Mouse (Mus musculus) stomach, postnatal 0 days (tissue): Measurements from ENCODE around the gene Rsg1. TPM values are rescaled to one million over a fixed set of nuclear protein-coding genes. Genes with fewer than 3 reads are reported as not detected.
A peak's percentile ranks its signal among the peaks of the same experiment; 100 is the strongest.

ENCODE experiments used
- ATAC-seq: fragments of 200-750 bp; cut with Nextera tagmentation; 2 replicates; pipeline ENCODE4 v1.8.0; 2017; ENCODE audit not compliant: low FRiP score, low TSS enrichment
- DNase-seq: peaks from one replicate; pipeline ENCODE4 v3.0.0-alpha.2; 2016; ENCODE audit warnings: low spot score
- H3K27ac ChIP-seq: fragments of 300-500 bp; sonication (generic); replicated peaks from 2 replicates; pipeline ENCODE4 v1.5.1; 2014; ENCODE audit warnings: mild to moderate bottlenecking, control low read depth
- H3K27me3 ChIP-seq: fragments of 300-500 bp; sonication (generic); 2 replicates; pipeline ENCODE4 v1.6.1; 2014; ENCODE audit warnings: low read length; ENCODE audit not compliant: control insufficient read depth, insufficient read depth
- H3K36me3 ChIP-seq: fragments of 300-500 bp; sonication (generic); 2 replicates; pipeline ENCODE4 v1.6.1; 2014; ENCODE audit warnings: low read length, mixed read lengths; ENCODE audit not compliant: control insufficient read depth, insufficient read depth
- H3K4me1 ChIP-seq: fragments of 300-500 bp; sonication (generic); replicated peaks from 2 replicates; pipeline ENCODE4 v1.6.1; 2014; ENCODE audit warnings: antibody characterized with exemption; ENCODE audit not compliant: control insufficient read depth, insufficient read depth
- H3K4me2 ChIP-seq: fragments of 300-500 bp; sonication (generic); replicated peaks from 2 replicates; pipeline ENCODE4 v1.6.1; 2014; ENCODE audit warnings: low read depth, mild to moderate bottlenecking, control low read depth, moderate library complexity
- H3K4me3 ChIP-seq: fragments of 300-500 bp; sonication (generic); 2 replicates; pipeline ENCODE4 v1.5.1; 2014; ENCODE audit warnings: low read depth, low read length, control low read depth
- H3K9ac ChIP-seq: fragments of 300-500 bp; sonication (generic); 2 replicates; pipeline ENCODE4 v1.6.1; 2014; ENCODE audit warnings: mild to moderate bottlenecking, low read length, control low read depth, mixed read lengths
- H3K9me3 ChIP-seq: fragments of 300-500 bp; sonication (generic); 2 replicates; pipeline ENCODE4 v1.6.1; 2016; ENCODE audit warnings: low read length; ENCODE audit not compliant: control insufficient read depth
- CTCF ChIP-seq: IDR thresholded peaks from 2 replicates; pipeline ENCODE4 v1.5.1; 2016; ENCODE audit warnings: antibody characterized with exemption, low read depth, mild to moderate bottlenecking, moderate library complexity
- EP300 ChIP-seq: optimal IDR thresholded peaks from 2 replicates; pipeline ENCODE3; 2016; ENCODE audit warnings: antibody characterized with exemption
- WGBS: fragments of 180-500 bp; shearing (Covaris S2); extraction: QIAGEN DNeasy Blood & Tissue Kit; methylation state at CpG from one replicate; pipeline ENCODE4 v1.1.7; 2014; 5-methylcytosine and 5-hydroxymethylcytosine counted together
- polyA plus RNA-seq: library from polyadenylated mRNA; unstranded; fragments of >200 nt; fragmentation: Nextera tagmentation; extraction: Ambion mirVana; gene quantifications from 2 replicates; pipeline ENCODE4 v1.2.1, GENCODE M21; 2015

The Rsg1 gene
- polyA plus RNA-seq, 1 experiment from 2014 or later = 2.3 TPM

DNA sequence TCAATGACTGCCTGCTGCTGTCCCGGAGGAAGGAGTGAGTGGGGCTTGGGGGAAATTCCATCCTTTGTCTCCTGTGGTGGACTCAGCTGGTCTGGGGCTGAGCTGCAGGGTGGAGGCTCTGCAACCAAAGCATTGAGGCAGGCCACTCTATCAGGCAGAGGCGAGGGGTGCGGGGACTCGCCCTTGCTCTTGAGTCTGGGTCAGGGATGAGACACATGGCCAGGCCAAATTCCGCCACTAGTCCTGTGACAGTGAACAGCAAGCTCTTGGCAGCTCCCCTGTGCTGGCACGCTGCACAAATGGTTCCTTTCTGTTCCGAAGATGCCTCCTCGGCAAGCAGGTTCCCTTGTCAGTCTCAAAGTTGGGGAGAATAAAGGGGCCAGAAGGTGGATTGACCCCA lies 37.3 kb downstream of the Rsg1 start:
- no peak for TF ChIP-seq CTCF
- TF ChIP-seq EP300 = no peak
- H3K27me3 ChIP-seq = no peaks in the 10 kb centered on the region

DNA sequence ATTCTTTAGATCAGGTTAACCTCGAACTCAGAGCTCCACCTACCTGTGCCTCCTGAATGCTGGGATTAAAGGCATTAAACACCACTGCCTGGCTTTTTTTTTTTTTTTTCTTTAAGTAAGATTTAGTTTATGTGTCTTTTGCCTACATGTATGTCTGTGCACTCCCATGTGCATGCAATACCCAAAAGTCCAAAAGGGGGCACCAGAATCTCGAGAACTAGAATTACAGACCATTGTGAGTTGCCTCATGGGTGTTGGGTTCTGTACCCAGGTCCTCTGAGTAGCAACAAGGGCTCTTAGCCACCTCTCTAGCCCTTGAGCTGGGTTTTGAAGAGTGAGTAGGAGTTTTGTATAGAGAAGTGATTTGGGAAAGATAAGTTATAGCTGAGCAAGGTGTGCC lies 38.9 kb downstream of the Rsg1 start:
- Histone ChIP-seq H3K27ac (no peak overlapping the region), H3K9ac (no peak overlapping the region), H3K4me3 (no peak overlapping the region), H3K9me3 (no peaks in the 10 kb centered on the region), H3K27me3 (no peaks in the 10 kb centered on the region), H3K36me3 (no peaks in the 10 kb centered on the region), H3K4me2 (no peak overlapping the region), H3K4me1 (no peaks in the 10 kb centered on the region)
- 65% methylated on average over 2 of the region's 2 CpGs for WGBS
- ATAC-seq (no peak), DNase-seq (no peak)
- TF ChIP-seq CTCF (peak; percentile 53), EP300 (no peak)

More for the DNA sequence above, 37.3 kb downstream of the Rsg1 start:
- no peak for DNase-seq
- ATAC-seq = no peak
- Histone ChIP-seq H3K4me3 (no peak overlapping the region), H3K4me2 (no peak overlapping the region), H3K27ac (no peak overlapping the region), H3K4me1 (peaks cover 12% of the 10 kb centered on the region), H3K9ac (no peak overlapping the region), H3K36me3 (no peaks in the 10 kb centered on the region), H3K9me3 (no peaks in the 10 kb centered on the region)
- WGBS = 86% methylated on average over 8 of the region's 8 CpGs

DNA sequence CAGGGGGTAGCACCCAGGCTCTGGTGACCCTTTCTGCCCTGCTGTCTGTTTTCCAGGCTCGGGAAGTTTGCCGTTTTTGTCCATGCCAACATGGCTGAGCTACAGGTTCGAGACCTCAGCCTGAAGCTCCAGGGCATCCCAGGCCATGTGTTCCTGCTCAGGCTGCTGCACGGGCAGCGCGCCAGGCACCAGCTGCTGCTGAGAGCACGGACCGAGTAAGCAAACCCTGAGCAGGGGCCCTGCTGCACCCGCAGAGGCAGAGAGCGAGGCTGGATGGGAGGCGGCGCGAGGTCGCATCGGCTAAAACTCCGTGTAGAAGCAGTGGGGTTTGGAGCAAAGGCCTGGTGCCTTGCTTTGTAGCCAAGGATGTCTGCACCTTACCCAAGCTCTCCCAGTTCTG lies 40.5 kb downstream of the Rsg1 start:
- no peaks in the 10 kb centered on the region for H3K4me1 ChIP-seq
- no peaks in the 10 kb centered on the region for H3K27me3 ChIP-seq
- H3K4me2 ChIP-seq = no peak overlapping the region
- ATAC-seq (peak; percentile 39; the same call in 1 of the 2 replicates), DNase-seq (peak; percentile 50)
- TF ChIP-seq CTCF = no peak
- no peak for TF ChIP-seq EP300
- no peak overlapping the region; the same call in 1 of the 2 replicates for H3K9ac ChIP-seq
- H3K9me3 ChIP-seq = no peaks in the 10 kb centered on the region
- 39% methylated on average over 16 of the region's 16 CpGs for WGBS
- H3K4me3 ChIP-seq = no peak overlapping the region
- no peaks in the 10 kb centered on the region for H3K36me3 ChIP-seq
- H3K27ac ChIP-seq = peak overlapping the region; percentile 40; the same call in 1 of the 2 replicates

DNA sequence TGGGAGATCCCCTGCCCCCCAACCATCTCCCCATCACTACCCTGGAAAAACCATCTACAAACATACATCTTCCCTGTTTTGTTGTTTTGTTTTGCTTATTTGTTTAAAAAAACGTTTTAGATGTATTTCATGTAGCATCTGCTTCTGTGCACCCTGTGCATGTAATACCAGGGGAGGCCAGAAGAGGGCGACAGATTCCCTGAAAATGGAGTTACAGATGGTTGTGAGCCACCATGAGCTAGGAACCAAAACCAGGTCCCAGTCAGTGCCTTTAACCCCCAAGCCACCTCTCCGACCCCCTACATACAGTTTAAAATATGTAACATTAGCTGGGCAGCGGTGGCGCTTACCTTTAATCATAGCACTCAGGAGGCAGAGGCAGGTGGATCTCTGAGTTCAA lies 43.7 kb downstream of the Rsg1 start:
- WGBS = 73% methylated on average over 5 of the region's 5 CpGs

DNA sequence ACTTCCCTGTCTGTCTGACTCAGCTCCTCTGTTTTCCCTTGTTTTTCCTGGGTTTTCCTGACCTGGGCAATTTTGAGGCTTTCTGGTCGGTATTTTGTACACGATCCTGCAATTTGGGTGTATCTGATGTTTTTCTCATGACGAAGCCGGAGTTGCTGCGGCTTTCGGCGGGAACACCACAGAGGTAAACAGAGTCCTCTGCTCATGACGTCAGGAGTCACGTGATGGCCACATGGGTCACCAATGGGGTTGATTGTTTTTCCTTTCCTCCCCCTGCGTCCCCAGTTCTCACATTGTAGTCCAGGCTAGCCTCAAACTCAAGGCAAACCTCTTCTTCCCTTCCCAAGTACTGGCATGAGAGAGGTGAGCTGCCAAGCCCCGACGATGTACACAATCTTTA lies 45.7 kb downstream of the Rsg1 start:
- TF ChIP-seq CTCF (no peak), EP300 (no peak)
- Histone ChIP-seq H3K9ac (no peak overlapping the region), H3K4me3 (no peak overlapping the region), H3K36me3 (no peaks in the 10 kb centered on the region), H3K27ac (0 out of 2 replicates have a peak overlapping the region, but pooled peaks have one; percentile 13), H3K9me3 (no peaks in the 10 kb centered on the region), H3K4me1 (no peaks in the 10 kb centered on the region), H3K27me3 (no peaks in the 10 kb centered on the region), H3K4me2 (peak overlapping the region; percentile 58)
- no peak for DNase-seq
- peak; percentile 3; the same call in 1 of the 2 replicates for ATAC-seq
- WGBS = 55% methylated on average over 12 of the region's 12 CpGs

More for the DNA sequence above, 43.7 kb downstream of the Rsg1 start:
- ATAC-seq (no peak), DNase-seq (no peak)
- H3K27ac ChIP-seq = no peak overlapping the region
- H3K4me3 ChIP-seq = no peak overlapping the region
- no peak overlapping the region for H3K9ac ChIP-seq
- H3K4me2 ChIP-seq = no peak overlapping the region
- TF ChIP-seq EP300 = no peak
- peak; percentile 74 for TF ChIP-seq CTCF
- H3K36me3 ChIP-seq = no peaks in the 10 kb centered on the region
- no peaks in the 10 kb centered on the region for H3K27me3 ChIP-seq
- no peaks in the 10 kb centered on the region for H3K4me1 ChIP-seq
- no peaks in the 10 kb centered on the region for H3K9me3 ChIP-seq

DNA sequence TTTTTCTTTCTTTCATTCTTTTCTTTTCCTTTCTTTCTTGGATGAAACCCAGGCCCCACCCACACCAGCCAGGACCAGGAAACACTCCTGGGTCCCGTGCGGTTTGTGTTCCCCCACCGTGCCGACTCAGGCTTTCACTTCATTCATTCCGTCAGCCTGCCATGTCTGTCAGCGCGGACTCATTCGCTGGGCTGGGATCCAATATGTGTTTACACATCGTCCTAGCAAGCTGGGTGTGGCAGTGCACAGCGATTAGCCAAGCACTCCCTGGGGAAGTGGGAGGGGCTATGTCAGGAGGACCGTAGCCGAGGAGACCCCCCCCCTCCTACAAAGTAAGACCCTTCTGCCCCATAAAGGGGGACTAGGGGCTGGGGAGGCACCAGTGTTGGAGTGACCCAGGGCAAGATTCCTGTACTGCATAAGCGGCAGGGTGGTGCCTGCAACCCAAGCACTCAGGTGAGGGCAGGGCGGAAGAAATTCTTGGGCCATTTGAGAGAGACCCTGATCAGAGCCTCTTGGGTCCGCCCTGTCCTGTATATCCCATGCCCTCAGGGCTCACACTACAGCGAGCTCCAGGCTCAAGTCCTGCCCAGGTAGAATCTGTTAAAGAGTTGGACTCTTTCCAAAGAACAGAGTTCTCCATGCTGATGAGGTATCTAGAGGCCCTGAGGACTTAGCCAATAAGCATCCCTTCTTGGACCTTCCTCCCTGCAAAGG lies 46.4 kb downstream of the Rsg1 start:
- Histone ChIP-seq H3K9me3 (no peaks in the 10 kb centered on the region), H3K4me1 (no peaks in the 10 kb centered on the region), H3K36me3 (no peaks in the 10 kb centered on the region), H3K9ac (0 out of 2 replicates have a peak overlapping the region, but pooled peaks have one; percentile 13), H3K27ac (peak overlapping the region; percentile 65; the same call in 1 of the 2 replicates), H3K4me2 (peak overlapping the region; percentile 58), H3K27me3 (no peaks in the 10 kb centered on the region), H3K4me3 (peak overlapping the region; percentile 15; the same call in 1 of the 2 replicates)
- no peak for TF ChIP-seq EP300
- TF ChIP-seq CTCF = no peak
- WGBS = 27% methylated on average over 16 of the region's 16 CpGs
- peak; percentile 84 for ATAC-seq
- peak; percentile 91 for DNase-seq
